Mouse (Mus musculus) central nervous system, embryonic 18 days (tissue): Measurements from ENCODE around the gene Rnf157. TPM values are rescaled to one million over a fixed set of nuclear protein-coding genes. Genes with fewer than 3 reads are reported as not detected.

ENCODE experiments used
- polyA plus RNA-seq: library from polyadenylated mRNA; depleted of rRNA; stranded (reverse); fragments of >200 nt; gene quantifications from 2 replicates; pipeline ENCODE4 v1.2.3, GENCODE M21; 2012; rRNA removed

Rnf157 gene
- 82.0 and 88.9 TPM in 2 replicates for polyA plus RNA-seq

DNA sequence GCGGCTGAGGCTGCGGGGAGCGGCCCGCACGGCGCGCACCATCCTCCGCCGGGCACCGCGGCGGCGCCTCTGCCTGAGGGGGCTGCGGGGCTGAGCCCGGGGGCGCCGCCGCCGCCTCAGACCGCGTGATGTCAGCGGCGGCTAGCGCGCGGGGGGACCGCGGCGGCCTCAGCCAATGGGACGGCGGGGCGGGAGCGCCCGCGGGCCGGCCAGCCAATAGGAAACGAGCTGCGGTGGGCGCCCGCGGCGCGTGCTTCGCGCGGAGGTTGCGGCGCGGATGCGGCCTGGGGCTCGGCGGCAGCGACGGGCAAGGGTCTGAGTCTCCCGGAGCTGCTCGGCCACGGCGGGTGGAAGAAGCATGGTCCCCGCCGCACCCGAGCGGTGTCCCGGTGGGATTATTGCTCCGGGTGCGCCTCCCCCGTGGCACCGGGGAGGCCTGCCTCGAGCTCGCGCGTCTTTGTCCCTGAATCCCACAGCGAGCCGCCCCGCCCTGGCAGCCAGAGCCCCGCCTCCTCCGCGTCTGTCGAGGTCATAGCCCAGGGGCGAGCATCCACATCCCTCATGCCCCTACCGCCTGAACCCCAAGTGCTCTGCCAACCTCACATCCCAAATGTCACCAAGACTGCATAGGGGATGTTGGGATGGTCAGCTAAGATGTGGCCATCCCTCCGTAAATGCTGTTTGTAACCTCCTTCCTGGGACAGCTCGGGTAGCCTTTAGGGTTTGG is at the start of gene Rnf157:
Gene Rnf157, minus strand, starts transcription at position 129 of the 727 bp plus-strand sequence.

DNA sequence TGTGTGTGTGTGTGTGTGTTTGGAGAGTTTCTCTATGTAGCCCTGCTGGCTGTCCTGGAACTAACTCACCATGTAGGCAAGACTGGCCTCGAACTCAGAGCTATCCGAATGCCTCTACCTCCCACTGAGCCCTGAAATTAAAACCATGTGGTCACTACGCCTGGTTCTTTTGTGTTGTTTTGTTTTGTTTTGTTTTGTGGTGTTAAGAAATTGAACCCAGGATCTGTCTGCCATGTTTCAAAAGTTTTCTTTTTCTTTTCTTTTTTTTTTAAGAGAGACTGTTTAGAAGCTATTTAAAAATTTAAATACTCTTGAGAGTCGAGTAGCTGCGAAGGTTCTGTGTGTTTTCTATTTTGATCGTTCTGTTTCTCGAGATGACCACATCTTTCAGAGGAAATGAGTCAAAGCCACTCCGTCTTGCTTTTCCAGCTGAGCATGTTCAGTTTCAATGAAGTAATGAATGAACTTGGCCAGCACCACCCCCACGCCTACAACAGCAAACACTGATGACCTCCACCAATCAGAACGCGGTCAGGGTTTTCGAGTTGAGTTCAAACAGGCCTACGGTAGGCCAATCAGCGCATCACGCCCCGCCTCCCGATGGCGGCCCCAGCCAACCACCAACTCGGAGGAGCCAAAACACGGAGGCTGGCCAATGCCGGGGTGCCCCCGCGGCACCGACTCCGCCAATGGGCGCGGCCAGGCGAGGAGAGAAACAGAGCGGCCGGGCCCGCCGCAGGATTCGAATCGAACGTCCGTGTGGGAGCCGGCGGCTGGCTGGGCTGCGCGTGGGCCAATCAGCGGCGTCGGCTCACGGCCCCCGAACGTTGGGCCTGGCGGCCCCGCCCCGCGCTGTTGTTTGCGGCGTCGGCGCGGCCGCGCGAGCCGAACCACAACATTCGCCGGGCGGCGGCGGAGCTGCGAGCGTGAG is 20.8 kb upstream of the Rnf157 start, which contains the start of gene Ubald2:
Gene Ubald2, plus strand, starts transcription at position 739 of the 931 bp plus-strand sequence.

GRCm38 (mm10) chr11:116335244-116336036 is 77.4 kb downstream of the Rnf157 start, which contains the start of gene Foxj1:
Foxj1 (minus strand) TSS chr11:116335399.

DNA sequence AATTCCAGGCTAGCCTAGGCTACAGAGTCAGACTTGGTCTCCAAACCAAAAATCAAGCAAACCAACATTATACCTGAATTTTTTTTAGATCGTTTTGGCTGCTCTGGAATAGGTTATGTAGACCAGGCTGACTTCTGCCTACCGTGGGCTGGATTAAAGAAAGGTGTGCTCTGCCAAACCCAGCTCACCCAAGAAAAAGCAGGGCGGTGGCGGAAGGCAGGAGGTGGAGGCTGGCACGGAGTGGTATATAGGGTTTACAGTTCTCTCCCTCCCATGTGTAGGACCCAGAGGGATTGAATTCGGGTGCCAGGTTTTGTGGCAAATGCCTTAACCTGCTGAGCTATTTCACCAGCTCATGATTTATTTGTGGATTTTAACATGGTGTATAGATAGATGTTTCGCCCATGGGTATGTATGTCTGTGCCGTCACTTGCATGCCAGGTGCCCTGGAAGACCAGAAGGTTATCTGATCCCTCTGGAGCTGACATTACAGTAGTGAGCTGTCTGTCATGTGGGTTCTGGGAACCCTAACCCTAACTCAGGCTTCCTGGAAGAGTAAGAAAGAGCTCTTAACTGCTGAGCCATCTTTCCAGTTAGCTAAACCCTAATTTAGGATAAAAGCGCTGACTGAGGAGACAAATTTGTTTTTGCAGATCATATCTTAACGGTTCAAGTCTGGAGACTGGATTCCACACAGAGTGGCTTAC is 105.7 kb downstream of the Rnf157 start, which contains the start of gene Exoc7:
Gene Exoc7, minus strand, starts transcription at position 215 of the 707 bp plus-strand sequence.

Other genes starting within 250 kb of the Rnf157 start
- 150 and 152 TPM in 2 replicates for gene Fbf1, start 244.9 kb downstream of the Rnf157 start, polyA plus RNA-seq
- gene Ten1, start 214.2 kb downstream of the Rnf157 start, polyA plus RNA-seq: 57.2 and 60.7 TPM in 2 replicates
- gene Acox1, start 214.0 kb downstream of the Rnf157 start, polyA plus RNA-seq: 89.6 and 91.1 TPM in 2 replicates
- gene Evpl, start 175.0 kb downstream of the Rnf157 start, polyA plus RNA-seq: 0.95 and 1.3 TPM in 2 replicates
- 65.6 and 66.3 TPM in 2 replicates for gene Srp68, start 138.8 kb downstream of the Rnf157 start, polyA plus RNA-seq
- gene Galr2, start 132.1 kb downstream of the Rnf157 start, polyA plus RNA-seq: 0.21 and 0.25 TPM in 2 replicates
- gene Exoc7, start 105.8 kb downstream of the Rnf157 start, polyA plus RNA-seq: 83.4 and 97.8 TPM in 2 replicates
- gene Foxj1, start 77.6 kb downstream of the Rnf157 start, polyA plus RNA-seq: 12.1 and 16.5 TPM in 2 replicates
- gene Ubald2, start 21.1 kb upstream of the Rnf157 start, polyA plus RNA-seq: 119 and 147 TPM in 2 replicates
- 0.10 and 0.29 TPM in 2 replicates for gene Qrich2, start 53.2 kb upstream of the Rnf157 start, polyA plus RNA-seq
- 117 and 130 TPM in 2 replicates for gene Prpsap1, start 81.2 kb upstream of the Rnf157 start, polyA plus RNA-seq
- gene Sphk1, start 117.9 kb upstream of the Rnf157 start, polyA plus RNA-seq: 8.1 and 8.2 TPM in 2 replicates
- 64.5 and 67.0 TPM in 2 replicates for gene Ube2o, start 168.4 kb upstream of the Rnf157 start, polyA plus RNA-seq
- gene Aanat, start 173.4 kb upstream of the Rnf157 start, polyA plus RNA-seq: 0.90 and 1.0 TPM in 2 replicates
- gene Rhbdf2, start 214.0 kb upstream of the Rnf157 start, polyA plus RNA-seq: 1.8 and 2.3 TPM in 2 replicates
- gene Prcd, start 240.5 kb upstream of the Rnf157 start, polyA plus RNA-seq: 1.8 and 2.3 TPM in 2 replicates
- gene Cygb, start 241.3 kb upstream of the Rnf157 start, polyA plus RNA-seq: 25.8 and 26.4 TPM in 2 replicates